In the genomic region with DNA sequence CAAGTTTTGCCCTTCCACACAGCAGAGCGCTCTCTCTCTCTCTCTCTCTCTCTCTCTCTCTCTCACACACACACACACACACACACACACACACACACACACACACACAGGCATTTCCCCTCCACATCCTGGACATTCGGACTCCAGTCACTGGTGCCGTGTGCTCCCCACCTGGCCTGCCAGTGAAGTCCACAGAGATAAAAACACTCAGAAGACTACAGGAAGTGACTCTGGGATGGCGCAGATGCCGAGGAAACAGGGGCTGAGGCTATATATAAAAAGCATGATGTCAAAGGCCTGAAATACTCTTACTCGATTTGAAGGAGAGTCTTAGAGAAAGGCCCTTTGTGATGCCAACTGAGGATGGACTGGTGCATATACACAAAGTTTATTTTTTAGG, we compare ENCODE assay signal across 16 mouse cellular contexts.
DNase-seq lines count a peak whose midpoint lies in the region; ATAC-seq and TF ChIP-seq lines count a peak whose summit lies in the region.
"Had no signal": no experiment of that assay in that cellular context is flagged by ENCODE, and none has a peak within 500 bp of the region (broad histone marks: within the 10 kb centered on the region; RNA-seq: fewer than 3 reads in every experiment).

No protein-coding gene starts in this region.

- H3K9ac ChIP-seq in heart, embryonic 13.5 days = no peak overlapping the region
- no peak overlapping the region for H3K9ac ChIP-seq in heart, postnatal 0 days (replicated peaks; ENCODE audit: low read depth, low read length)
- H3K9ac ChIP-seq: forebrain, postnatal 0 days; limb, embryonic 15.5 days had no signal

- H3K9me3 ChIP-seq in heart, embryonic 13.5 days = no peaks in the 10 kb centered on the region
- no peaks in the 10 kb centered on the region for H3K9me3 ChIP-seq in heart, postnatal 0 days (replicated peaks; ENCODE audit: control insufficient read depth, low read length)
- H3K9me3 ChIP-seq: hindbrain, embryonic 10.5 days; limb, embryonic 15.5 days had no signal

- TF ChIP-seq CTCF in heart, postnatal 0 days (IDR thresholded peaks at IDR 0.05; ENCODE audit: low read depth) = no peak

- no peak for DNase-seq in heart, adult 8-10 months (ENCODE audit: low spot score)
- peak; percentile 44 for DNase-seq in kidney, postnatal 14 days
- no peak for DNase-seq in kidney, adult 8-10 months
- DNase-seq in 416B (ENCODE audit: low read depth) = peak; percentile 3
- DNase-seq in heart, postnatal 0 days (ENCODE audit: low spot score) = peak; percentile 71
- DNase-seq in adrenal gland, postnatal 14 days = no peak
- DNase-seq: cerebellum, adult 9-11 months; forebrain, postnatal 0 days; gastrocnemius, postnatal 14 days; lung, adult 2 months; midbrain, embryonic 14.5 days; right cerebral cortex, postnatal 4 days had no signal

- no peak for ATAC-seq in heart, embryonic 13.5 days (ENCODE audit: extremely low read depth, insufficient number of reproducible peaks, low FRiP score, low TSS enrichment)
- ATAC-seq in heart, postnatal 0 days (ENCODE audit: insufficient read depth, low read depth) = peak; percentile 74
- ATAC-seq: forebrain, postnatal 0 days had no signal

- H3K4me3 ChIP-seq in heart, embryonic 13.5 days = no peak overlapping the region
- H3K4me3 ChIP-seq in heart, postnatal 0 days (ENCODE audit: low read depth, low read length) = no peak overlapping the region
- H3K4me3 ChIP-seq: hindbrain, embryonic 10.5 days; limb, embryonic 15.5 days; myocyte had no signal

- TF ChIP-seq EP300 in heart, postnatal 0 days (IDR thresholded peaks at IDR 0.05; ENCODE audit: low read depth) = no peak

- peaks cover 55% of the 10 kb centered on the region for H3K4me1 ChIP-seq in heart, embryonic 13.5 days
- peaks cover 38% of the 10 kb centered on the region; the same call in 1 of the 2 replicates for H3K4me1 ChIP-seq in heart, postnatal 0 days (ENCODE audit: control insufficient read depth, insufficient read depth)
- H3K4me1 ChIP-seq: limb, embryonic 15.5 days had no signal

- 23% methylated on average over 6 of the region's 6 CpGs for WGBS in heart, embryonic 13.5 days
- 19% methylated on average over 6 of the region's 6 CpGs for WGBS in heart, postnatal 0 days

- no peaks in the 10 kb centered on the region for H3K27me3 ChIP-seq in heart, embryonic 13.5 days (replicated peaks)
- H3K27me3 ChIP-seq in heart, postnatal 0 days (ENCODE audit: control insufficient read depth, insufficient read depth, low read length) = no peaks in the 10 kb centered on the region
- H3K27me3 ChIP-seq: limb, embryonic 15.5 days had no signal

- peak overlapping the region; percentile 51 for H3K27ac ChIP-seq in heart, embryonic 13.5 days (replicated peaks)
- H3K27ac ChIP-seq in heart, postnatal 0 days (ENCODE audit: low read depth) = peak overlapping the region; percentile 31; the same call in 1 of the 2 replicates
- H3K27ac ChIP-seq: hindbrain, embryonic 10.5 days; limb, embryonic 15.5 days had no signal

- H3K4me2 ChIP-seq in heart, embryonic 13.5 days = no peak overlapping the region
- no peak overlapping the region for H3K4me2 ChIP-seq in heart, postnatal 0 days (ENCODE audit: low read depth, low read length)
- H3K4me2 ChIP-seq: limb, embryonic 15.5 days had no signal

- H3K36me3 ChIP-seq in heart, embryonic 13.5 days = peaks cover 25% of the 10 kb centered on the region
- peaks cover 30% of the 10 kb centered on the region for H3K36me3 ChIP-seq in heart, postnatal 0 days (replicated peaks; ENCODE audit: control insufficient read depth, insufficient read depth, low read length)

Comparison
In these comparisons a context has a peak if more than half of its experiments do, and no peak if none do; other contexts are left out.
1. DNase-seq: peak in kidney, postnatal 14 days (single experiment), 416B (single experiment) and heart, postnatal 0 days (single experiment); none in heart, adult 8-10 months (single experiment), kidney, adult 8-10 months (0 of 2) and adrenal gland, postnatal 14 days (single experiment).